Mouse (Mus musculus): ENCODE data around the gene Cd151.
A peak's percentile ranks its signal among the peaks of the same experiment; 100 is the strongest.

The Cd151 gene

DNA sequence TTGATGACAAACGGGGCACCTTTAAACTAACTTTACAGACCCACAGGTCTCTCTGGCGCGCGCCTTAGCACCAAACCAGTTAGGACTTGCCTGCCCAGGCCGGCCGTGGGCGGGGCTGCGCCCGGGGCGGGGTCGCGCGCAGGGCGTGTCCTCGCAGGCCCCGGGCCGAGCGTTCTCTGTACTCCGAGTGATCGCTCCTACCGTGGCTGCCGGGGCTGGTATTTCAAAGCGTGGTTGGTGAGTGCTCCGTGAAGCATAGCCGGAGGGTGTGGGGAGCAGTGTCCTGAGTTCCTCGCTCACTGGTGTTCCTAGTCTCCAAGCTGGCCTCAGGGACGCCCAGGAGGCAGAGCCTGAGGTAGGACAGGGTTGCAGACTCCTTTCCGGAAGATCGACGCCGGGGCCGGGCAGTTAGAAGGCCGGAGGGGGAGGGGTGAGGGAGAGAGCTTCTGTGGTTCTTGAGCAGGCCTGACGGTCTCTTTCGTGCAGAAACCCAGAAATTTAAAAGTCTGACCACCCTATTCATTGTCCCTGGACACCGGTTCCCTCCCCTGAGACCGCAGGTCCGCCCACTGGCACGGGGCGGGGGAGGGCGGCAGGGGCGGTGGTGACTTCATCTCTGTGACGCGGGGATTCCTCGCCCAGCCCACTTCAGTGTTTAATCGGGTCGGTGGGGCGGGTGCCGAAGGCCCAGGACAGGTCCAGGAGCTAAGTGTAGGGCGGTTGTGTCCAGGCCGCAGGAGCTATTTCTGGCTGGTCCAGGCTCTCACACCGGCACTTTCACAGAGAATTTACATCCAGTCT, at the start of gene Cd151:
Gene Cd151, plus strand, starts transcription at position 163 of the 801 bp plus-strand sequence.
- DNase-seq (ENCODE audit: low read depth, low spot score): no peak

DNA sequence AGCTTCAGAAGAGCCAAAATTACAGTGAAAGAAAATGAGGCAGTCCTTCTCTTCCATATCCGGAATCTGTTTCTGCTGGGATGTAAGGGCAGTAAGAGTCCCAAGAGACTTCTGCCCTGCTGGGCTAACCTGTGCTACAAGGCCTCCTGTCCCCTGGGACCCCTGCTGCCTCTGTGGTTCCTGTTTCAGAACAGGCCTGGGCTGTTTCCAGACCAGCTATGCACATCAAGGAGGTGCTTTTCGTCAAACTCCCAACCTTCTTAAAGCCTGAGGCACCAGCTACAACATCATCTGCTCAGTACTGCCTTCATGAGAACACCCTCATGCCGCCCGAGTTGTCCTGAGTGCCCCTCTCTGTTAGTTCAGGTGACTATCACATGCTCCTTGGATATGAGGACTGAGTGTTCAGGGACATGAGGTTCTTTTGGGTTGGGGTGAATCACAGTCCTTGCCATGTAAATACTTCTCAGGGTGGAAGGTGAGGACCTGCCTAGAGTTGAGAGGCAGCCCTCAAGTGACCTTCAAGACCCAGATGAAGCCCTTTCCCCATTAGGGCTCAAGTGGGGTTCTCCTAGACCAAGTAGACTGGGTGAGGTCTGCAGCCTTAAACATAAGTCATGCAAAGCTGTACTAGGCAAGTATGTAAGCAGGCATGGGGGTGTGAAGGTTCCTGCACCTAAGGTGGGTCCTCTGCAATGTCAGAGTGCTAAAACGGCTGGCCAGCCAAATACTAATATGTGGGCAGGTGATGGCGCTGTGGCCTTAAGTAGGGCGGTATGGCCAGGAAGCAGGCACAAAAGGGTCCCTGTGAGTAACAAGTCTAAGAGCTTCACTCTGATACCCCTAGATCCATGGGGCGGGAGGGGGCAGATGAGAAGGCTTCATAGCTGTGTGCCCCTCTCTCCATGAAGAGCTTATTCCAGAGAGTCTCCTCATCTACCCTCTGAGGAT, 49.2 kb upstream of the Cd151 start:
- no peak for DNase-seq (ENCODE audit: low read depth, low spot score)

DNA sequence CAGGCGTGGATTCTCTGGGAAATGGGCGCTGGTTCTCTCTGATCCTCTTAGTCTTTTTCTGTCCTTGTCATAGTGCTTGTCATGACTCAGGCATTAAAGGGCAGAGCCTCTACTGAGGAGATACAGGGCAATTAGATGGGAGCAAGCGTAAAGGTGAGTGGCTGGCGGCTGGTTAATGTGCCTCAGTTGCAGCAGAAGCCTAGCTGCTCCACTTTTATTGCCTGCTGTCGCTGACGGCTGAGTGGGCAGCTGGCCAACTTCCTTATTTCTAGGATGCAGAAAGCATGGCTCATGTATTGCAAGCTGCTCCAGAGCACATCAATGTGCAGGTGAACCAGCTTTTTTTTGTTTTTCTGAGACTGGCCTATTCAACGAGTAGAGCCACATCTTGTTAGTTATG, 48.2 kb upstream of the Cd151 start:
- DNase-seq (ENCODE audit: low read depth, low spot score): no peak

DNA sequence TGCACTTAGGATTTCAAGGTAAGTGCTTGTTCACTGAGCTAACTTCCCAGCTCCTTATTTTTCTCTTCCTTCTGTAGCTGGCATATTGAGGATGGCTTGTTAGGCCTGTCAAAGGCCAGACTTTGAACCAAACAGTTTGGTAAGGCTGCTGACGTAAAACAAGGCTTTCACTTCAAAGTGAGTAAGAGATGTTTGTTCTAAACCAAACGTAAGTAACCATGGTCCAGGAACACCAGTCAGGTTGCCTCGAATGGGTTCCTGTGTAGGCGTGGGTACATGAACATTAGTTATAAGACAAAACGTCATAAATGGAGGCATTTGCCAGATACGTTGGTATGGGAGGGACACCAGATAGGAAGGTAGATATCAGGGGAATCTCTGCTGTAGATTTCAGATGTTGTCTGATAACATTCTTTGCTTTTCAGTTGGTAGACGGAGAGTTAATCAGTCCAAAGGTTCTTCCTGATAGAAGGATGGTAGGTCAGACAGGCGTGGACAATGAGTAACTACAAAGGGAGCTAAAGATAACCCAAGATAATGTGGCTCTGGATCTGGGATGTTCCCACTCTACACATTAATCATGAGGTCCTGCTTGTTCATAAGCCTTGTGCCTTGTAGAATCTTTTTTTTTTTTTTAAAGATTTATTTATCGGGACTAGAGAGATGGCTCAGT, 47.0 kb upstream of the Cd151 start:
- DNase-seq (ENCODE audit: low read depth, low spot score): no peak

DNA sequence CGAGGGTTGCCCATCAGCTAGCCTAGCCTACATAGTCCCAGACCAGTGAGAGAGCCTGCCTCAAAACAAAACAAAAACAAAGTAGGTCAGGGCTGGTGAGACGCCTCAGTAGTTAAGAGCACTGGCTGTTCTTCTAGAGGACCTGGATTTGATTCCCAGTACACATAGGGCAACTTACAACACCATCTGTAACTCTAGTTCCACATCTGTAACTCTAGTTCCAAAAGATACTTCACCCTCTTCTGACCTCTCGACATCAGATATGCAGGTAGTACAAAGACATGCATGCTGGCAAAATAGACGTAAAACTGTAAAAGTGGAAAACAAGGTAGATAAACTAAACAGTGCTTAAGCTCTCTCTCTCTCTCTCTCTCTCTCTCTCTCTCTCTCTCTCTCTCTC, 43.4 kb upstream of the Cd151 start:
- no peak for DNase-seq (ENCODE audit: low read depth, low spot score)

DNA sequence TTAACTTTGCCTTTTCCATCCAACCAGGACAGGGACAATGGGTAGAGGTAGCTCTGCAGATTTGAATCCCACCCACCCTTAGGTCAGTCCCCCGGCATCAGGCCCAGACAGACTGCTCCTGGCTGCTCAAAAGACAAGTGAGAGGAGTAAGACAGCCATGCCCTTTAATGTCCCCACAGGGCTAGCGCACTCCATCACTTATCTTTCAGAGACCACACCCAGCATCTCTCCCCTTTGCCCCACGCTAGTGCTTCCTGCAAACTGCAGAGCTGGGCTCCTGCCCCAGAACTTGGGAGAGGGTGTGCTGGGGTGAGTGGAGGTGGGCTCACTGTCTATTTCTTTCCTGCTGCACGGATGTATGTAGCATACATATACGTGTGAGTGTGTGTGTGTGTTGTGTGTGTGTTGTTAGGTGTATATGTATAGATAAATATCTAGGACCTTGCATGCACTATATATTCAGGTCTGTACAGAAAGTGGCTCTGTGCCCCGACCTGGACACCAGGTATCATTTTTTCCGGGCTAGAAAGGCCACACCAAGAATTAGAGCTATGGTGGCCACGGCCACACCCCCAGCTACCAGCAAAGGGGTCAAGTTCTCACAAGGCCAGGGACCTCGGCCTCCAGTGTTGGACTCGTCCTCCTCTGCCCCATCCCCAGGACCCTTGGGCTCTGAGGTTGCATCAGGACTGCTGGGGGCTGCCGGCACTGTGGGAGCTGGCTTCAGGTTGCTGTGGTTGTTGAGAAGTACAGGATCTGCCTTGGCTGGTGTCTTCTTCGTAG, 40.1 kb upstream of the Cd151 start:
- no peak for DNase-seq (ENCODE audit: low read depth, low spot score)

DNA sequence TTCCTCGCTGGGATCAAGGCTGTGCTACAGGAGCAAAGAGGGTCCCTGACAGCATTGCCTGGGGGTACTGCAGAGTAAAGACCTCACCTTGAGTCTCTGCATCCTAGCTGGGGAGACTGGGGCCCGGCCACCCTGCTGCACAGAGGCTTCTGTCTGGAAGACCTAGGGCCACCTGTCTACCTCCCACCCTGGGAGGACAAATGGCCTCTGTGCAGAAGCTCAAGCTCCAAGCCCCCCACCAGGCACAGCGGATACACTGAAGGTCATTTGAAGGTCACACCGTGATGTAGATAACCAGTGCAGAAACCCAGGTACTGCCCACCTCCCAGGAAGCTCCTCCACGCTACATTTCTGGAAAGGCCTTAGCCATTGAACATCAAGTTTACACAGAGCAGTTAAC, 38.5 kb upstream of the Cd151 start:
- DNase-seq (ENCODE audit: low read depth, low spot score): no peak

DNA sequence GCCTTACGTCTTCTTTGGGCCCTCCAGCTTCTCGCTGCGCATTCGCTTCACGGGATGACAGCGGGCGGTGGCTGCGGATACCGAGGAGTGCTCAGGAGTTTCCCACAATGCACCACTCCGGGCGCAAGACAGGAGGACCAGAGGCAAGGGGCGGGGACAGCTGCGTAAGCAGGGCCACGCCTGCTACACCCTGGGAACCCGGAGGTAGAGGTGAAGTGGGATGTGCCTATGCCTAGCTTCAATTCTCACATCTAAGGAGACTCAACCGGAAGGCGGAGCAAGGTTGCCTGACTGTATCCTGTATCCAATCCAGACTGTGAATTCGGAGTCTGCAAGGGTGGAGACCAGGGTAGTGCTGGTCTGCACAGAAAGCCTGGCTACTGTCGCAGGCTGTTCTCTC, 37.9 kb upstream of the Cd151 start, which contains the start of gene Cend1:
Gene Cend1, minus strand, starts transcription at position 182 of the 400 bp plus-strand sequence.
- DNase-seq (ENCODE audit: low read depth, low spot score): no peak

DNA sequence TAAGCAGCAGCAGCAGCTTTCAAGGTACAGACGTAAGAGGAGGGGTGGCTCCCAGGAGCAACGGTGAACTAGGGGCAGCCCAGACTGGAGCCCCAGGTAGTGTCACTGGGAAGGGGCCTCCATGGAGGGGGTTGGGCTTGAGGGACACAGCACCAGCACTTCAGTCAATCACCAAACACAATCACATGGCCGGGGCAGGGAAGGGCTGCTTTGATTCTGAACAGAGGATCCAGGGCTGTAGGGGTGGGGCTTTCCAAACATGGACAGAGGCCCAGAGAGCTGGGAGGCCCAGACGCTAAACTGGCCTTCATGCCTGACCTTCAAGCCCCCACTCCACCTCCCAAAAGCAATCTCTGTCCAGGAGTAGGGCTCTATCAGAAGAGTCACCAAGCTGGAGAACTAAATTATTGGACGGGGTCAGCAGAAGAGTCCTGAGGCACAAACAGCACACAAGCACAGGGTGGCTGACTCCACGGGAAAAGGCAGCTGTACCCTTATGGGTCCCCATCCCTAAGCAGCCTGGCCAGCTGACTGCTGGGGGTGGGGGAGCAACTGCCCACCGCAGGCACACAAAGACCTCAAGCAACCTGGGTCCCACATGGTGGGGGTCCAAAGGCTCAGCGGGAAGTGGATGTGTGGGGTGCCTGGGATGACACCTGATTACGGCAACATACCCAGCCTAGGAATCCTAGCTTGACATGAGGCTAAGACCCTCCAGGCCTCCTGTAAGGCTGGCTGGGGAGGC, 37.2 kb upstream of the Cd151 start:
- no peak for DNase-seq (ENCODE audit: low read depth, low spot score)

DNA sequence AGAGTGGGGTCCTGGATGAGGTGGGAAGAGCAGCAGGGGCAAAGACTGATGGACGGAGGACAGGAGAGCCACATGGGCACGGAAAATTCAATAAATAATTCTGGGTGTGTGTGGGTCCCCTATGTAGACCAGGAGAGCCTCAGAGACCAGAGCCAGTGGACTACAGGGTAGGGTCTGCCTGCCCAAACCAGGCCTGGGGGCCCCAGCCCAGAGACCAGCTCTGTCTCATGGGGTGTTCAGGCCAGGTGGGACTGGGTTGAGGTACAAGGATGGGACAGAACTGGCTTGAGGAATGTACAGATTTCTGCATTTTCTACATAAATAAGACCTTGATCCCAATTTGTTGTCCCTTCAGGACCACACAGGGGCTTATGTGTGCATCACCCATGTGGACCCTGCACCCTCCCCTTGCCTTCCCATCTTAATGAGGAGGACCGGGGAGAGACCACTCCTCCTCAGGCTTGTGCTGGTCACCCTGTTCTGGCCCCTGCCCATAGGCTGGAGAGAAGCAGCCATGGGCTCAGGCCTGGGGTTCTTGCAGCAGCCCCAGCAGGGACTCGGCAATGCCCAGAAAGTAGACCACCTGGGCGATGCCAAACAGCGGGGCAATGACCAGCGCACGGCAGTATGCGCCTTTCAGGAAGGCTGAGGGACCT, 36.5 kb upstream of the Cd151 start:
- DNase-seq (ENCODE audit: low read depth, low spot score): no peak

DNA sequence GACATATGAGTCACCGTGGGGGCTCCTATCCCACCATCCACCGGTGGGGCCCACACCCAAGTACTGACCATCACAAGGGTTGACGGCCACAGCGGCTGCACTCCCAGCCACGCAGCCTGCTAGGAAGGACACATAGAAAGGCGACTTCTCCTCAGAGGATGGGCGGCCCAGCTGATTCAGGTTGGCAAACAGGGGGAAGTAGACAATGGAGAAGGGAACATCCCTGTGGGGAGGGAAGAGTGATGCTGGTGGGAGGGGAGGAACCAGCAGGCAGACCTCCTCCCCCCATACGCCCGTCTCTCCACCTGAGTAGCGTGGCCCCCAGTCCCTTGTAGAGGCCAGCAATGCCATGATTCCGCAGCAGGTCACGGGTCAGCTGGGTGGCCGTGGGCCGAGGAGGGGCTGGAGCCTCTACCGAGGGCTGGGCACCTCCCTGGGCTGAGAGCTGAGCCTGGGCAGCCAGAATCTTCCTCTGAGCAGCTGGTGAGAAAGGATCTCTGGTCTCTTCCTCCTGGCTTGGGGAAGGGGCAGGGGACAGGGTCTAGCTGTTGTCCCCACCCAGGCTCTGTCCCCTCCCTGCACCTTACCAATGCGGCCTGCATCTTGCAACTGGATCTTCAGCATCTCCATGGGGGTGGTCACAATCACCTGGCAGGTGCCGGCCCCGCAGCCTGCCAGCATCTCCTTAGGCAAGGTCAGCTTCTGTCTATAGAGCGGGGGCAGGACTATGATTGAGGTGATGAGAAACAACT, 35.6 kb upstream of the Cd151 start:
- DNase-seq (ENCODE audit: low read depth, low spot score): no peak

DNA sequence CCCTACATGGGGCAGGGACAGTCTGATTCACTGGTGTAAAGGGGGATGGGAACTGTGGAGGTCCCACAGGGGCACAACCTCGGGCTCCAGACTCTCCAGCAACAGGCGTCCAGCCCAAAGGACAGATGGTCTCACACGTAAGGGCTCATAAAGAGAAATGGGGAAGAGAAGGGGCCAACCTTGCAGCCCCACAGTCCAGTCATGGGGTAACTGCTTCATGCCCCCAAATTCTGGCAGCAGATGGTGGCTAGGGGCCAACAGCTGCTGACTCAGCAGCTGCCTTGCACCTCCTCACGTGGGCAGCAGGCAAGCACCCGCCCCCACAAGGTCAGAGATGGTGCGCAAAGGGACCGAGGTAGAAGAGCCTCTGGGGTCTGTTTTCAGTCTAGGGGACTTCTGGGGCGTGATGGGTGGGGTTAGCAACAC, 35.0 kb upstream of the Cd151 start:
- DNase-seq (ENCODE audit: low read depth, low spot score): no peak

DNA sequence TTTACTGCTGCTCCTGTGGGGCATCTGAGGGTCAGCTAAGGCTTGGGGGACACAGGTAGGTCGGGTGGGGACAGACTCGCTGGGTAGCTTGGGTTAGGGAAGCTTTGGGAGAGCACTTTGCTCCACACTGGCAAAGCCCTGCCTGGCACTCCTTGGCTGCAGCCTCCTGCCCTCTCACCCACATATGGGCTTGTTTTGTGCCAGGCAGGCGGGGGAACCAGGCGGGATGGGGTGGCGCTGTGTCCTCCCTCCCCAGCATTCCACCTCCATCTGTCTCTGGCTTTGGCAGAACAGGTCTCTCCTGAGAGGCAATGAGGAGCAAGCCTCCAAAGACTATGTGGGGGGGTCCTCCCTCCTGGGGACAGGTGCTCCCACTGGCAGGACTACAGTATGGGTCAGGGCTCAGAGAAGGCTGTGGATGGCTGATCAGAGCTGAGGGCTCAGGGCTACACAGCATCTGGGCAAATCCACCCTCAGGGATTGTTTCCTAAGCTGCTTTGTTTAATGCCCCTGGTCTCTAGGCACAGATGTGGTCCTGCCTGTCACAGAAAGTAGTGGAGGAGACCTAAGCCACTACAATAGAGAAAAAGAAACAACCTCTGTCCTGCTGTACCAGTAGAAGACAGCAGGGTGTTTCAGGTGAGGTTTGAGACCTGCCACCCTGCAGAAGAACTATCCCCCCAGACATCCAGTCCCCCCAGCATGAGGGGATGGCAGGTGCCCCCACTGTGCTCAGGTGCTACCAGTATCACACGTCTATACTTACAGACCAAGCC, 34.3 kb upstream of the Cd151 start:
- DNase-seq (ENCODE audit: low read depth, low spot score): peak; percentile 76

DNA sequence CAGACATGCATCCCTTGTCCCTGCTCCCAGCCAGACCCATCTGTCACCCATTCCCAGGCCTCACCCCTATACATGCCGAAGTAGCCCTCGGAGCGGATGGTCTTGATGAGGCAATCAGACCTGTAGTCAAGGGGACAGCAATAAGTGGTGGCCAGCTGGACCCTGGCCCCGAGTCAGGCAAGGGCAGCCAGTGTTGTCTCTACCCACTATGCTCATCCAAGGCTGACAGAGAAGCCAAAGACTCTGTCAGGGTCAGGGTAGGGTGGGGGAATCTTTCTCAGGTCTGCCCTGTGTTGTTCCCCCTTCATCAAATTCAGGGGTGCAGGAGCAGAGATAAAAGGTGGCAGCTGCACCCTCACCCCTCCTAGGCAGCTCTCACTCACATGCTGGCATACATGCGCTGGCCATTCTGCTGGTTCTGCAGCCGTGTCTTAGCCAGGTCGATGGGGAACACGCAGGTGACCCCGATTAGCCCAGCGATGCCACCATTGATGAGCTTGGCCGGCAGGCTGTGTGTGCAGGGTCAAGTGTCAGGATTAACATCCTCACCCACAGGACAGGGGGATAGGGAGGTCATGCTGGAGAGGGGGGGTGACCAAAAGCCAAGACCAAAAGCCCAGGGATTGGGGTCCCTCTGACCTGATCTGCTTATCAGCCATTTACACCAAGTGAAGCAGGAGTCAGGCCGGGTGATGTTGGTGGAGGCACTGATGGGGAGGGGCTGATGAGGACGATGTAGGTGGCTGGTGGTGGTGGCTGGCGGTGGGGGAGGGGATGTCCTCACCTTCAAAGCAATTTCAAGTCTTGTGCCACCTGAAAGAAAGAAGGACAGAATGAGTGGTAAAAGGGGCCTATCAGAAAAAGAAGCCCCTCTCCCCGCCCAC, 33.4 kb upstream of the Cd151 start:
- no peak for DNase-seq (ENCODE audit: low read depth, low spot score)

DNA sequence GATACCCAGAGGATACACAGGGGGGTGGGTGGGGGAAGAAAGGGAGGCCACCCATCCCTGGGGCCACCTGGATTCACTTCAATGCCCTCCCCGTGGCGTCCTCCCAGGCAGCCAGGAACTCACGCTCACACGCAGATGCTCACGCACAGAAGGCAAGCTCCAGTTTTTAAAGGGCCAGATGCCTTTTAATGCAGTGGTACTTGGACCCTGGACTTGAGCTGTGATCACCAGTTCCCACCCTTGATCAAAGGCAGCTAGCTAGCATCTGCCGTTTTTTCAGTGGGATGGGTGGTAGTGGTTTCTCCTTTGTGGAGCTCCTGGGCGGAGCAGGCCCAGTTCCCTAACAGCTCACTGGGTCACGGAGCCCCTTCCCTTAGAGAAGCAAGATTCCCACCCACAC, 32.7 kb upstream of the Cd151 start:
- DNase-seq (ENCODE audit: low read depth, low spot score): no peak

DNA sequence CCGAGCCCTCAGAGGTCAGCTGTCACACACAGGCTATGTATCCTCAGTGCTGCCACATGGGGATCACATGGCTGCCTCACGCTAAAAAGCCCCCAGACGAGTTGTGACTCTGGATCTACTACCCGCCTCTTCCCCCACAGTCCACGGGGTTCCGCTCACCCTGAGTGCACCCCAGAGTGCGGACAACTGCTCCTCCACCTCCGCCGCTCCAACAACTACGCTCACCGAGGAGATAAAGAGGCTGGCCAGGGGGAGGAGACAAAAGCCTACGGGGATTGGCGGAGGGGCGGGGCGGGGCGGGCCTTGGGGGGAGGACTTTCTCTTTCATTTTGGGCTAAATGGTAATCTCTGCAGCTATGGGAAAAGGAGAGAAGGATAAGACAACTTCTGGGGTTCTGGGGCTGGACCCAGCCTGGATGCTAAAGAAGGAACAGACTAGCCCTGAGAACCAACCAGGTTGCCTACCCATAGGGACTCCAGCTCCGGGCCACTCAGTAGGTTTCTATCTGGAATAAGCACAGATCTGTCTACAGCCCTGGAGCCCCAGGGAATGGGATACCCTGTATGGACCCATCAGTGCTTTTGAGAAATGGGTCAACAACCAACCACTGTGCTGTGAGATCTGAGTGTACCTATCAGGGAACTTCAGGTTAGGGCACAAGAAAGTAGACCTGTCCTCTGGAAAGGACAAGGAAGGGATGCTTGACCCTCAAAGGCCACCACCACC, 31.9 kb upstream of the Cd151 start:
- DNase-seq (ENCODE audit: low read depth, low spot score): no peak
